Mouse (Mus musculus): ENCODE data around the gene Med8. TPM values are rescaled to one million over a fixed set of nuclear protein-coding genes. Genes with fewer than 3 reads are reported as not detected.

Med8 gene
- total RNA-seq, 2 experiments from 2014 or later, result 32.8 to 37.2 TPM

Other genes with a start within 250 kb of the Med8 start
- 10 to 100 TPM; 24.9 to 25.8 TPM for gene Kdm4a, start 229.3 kb upstream of the Med8 start, total RNA-seq (2021)
- 1 to 10 TPM; 3.5 to 7.0 TPM for gene Ptprf, start 117.9 kb upstream of the Med8 start, total RNA-seq (2021)
- 10 to 100 TPM in 1 of 2 experiments, 1 to 10 TPM in 1; 7.8 to 10.5 TPM for gene Szt2, start 64 bp upstream of the Med8 start, total RNA-seq (2021)
- gene Elovl1, start 18.8 kb downstream of the Med8 start, total RNA-seq (2021), result 10 to 100 TPM; 15.7 to 17.2 TPM
- gene Cdc20, start 28.0 kb downstream of the Med8 start, total RNA-seq (2021), result 1 to 10 TPM in 1 of 2 experiments, under 1 TPM in 1; 0.57 to 1.2 TPM
- under 1 TPM; 0.15 to 0.22 TPM for gene Mpl, start 48.2 kb downstream of the Med8 start, total RNA-seq (2021)
- gene Tie1, start 80.7 kb downstream of the Med8 start, total RNA-seq (2021), result 10 to 100 TPM; 47.5 to 56.8 TPM
- gene 2610528J11Rik, start 117.7 kb downstream of the Med8 start, total RNA-seq (2021), result not detected
- not detected for gene Tmem125, start 134.7 kb downstream of the Med8 start, total RNA-seq (2021)
- under 1 TPM in 1 of 2 experiments, not detected in 1; 0.15 TPM for gene Cfap57, start 211.4 kb downstream of the Med8 start, total RNA-seq (2021)
- 10 to 100 TPM; 37.0 to 39.2 TPM for gene Ebna1bp2, start 211.5 kb downstream of the Med8 start, total RNA-seq (2021)
- not detected for gene Olfr62, start 249.6 kb downstream of the Med8 start, total RNA-seq (2021)

Measured in heart, adult 18-20 months (tissue).